Mouse (Mus musculus) stomach, embryonic 14.5 days (tissue): ENCODE measurements around the gene Ccl11. TPM values are rescaled to one million over a fixed set of nuclear protein-coding genes. Genes with fewer than 3 reads are reported as not detected.

Experiments
- ATAC-seq: fragments of 200-750 bp; cut with Nextera tagmentation; 2 replicates; pipeline ENCODE4 v1.8.0; 2017; ENCODE audit warnings: low read depth, moderate TSS enrichment; ENCODE audit not compliant: insufficient number of reproducible peaks, insufficient read depth, low FRiP score
- H3K27ac ChIP-seq: fragments of 300-500 bp; sonication (generic); 2 replicates; pipeline ENCODE4 v1.5.1; 2014; ENCODE audit warnings: mild to moderate bottlenecking, low read length, moderate library complexity, mixed read lengths
- H3K27me3 ChIP-seq: fragments of 300-500 bp; sonication (generic); 2 replicates; pipeline ENCODE4 v1.6.1; 2014; ENCODE audit warnings: low read length, control low read depth, mixed read lengths; ENCODE audit not compliant: control insufficient read depth, insufficient read depth
- H3K36me3 ChIP-seq: fragments of 300-500 bp; sonication (generic); 2 replicates; pipeline ENCODE4 v1.6.1; 2014; ENCODE audit warnings: mild to moderate bottlenecking, control low read depth, low read length, moderate library complexity, mixed read lengths; ENCODE audit not compliant: control insufficient read depth, insufficient read depth
- H3K4me1 ChIP-seq: fragments of 300-500 bp; sonication (generic); 2 replicates; pipeline ENCODE4 v1.6.1; 2014; ENCODE audit warnings: low read length, control low read depth, mixed read lengths; ENCODE audit not compliant: control insufficient read depth, insufficient read depth
- H3K4me2 ChIP-seq: fragments of 300-500 bp; sonication (generic); replicated peaks from 2 replicates; pipeline ENCODE4 v1.6.1; 2014; ENCODE audit warnings: low read depth, low read length, control low read depth
- H3K4me3 ChIP-seq: fragments of 300-500 bp; sonication (generic); 2 replicates; pipeline ENCODE4 v1.5.1; 2014; ENCODE audit warnings: low read depth, low read length, control low read depth
- H3K9ac ChIP-seq: fragments of 300-500 bp; sonication (generic); replicated peaks from 2 replicates; pipeline ENCODE4 v1.6.1; 2014; ENCODE audit warnings: low read depth, mild to moderate bottlenecking, control low read depth, low read length, moderate library complexity, mixed read lengths
- H3K9me3 ChIP-seq: fragments of 300-500 bp; sonication (generic); 2 replicates; pipeline ENCODE4 v1.6.1; 2016; ENCODE audit warnings: low read depth, low read length, control low read depth; ENCODE audit not compliant: control insufficient read depth
- WGBS: fragments of 180-500 bp; shearing (Covaris S2); extraction: QIAGEN DNeasy Blood & Tissue Kit; methylation state at CpG from one replicate; pipeline ENCODE4 v1.1.7; 2014; 5-methylcytosine and 5-hydroxymethylcytosine counted together
- polyA plus RNA-seq: library from polyadenylated mRNA; unstranded; fragments of >200 nt; fragmentation: Nextera tagmentation; extraction: Ambion mirVana; gene quantifications from 2 replicates; pipeline ENCODE4 v1.2.1, GENCODE M21; 2014

Ccl11 gene
- polyA plus RNA-seq, 1 experiment from 2014 or later: 99.4 TPM

DNA sequence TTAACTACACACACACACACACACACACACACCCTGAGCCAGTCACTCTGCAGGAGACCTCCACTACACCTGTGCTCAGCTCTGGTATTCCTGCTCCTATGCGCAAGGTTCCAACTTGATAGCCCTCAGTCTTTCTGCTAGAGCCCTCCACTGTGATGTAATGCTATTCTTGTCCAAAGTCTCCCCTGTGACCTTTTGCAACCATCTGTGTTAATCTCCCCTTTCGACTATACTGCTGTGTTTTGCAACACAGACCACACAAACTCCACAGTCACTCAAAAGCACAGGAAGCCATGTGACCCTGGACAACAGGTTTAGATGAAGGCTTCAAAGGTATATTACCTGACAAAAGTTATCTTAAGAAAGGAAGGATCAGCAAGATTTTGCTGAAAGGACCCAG is 5.8 kb downstream of the Ccl11 start:
- Histone ChIP-seq H3K4me2 (no peak overlapping the region), H3K9ac (no peak overlapping the region), H3K4me1 (no peaks in the 10 kb centered on the region), H3K9me3 (no peaks in the 10 kb centered on the region), H3K4me3 (no peak overlapping the region), H3K27me3 (no peaks in the 10 kb centered on the region), H3K27ac (no peak overlapping the region), H3K36me3 (no peaks in the 10 kb centered on the region)
- no peak for ATAC-seq
- WGBS: 71% methylated on average over 2 of the region's 2 CpGs

DNA sequence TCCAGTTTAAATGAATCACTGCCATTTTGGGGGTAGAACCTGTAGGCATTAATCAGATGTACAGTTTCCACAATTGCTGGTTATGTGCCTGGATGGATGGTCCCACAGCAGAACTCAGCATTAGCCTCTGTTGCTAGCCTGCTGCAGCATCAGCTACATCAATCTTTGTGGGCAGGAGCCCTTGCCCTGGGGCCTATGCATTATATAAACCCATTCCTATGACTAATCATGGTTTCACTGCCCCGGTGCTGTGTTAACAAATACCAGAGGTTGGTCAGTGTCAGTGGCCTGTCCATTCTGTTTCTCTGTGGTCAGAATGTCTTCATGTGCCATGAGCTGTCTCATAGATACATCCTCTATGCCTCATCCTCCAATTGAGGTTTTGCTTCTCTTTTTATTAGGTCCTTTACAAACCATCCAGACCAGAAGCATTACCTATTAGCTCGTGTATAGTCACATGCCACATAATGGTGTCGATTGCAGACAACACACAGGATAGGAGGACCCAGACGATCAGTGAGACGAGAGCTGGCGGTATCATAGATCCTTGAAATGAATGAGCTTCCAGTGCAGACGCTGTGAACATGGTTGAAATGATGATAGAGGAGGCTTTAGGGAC is 9.4 kb downstream of the Ccl11 start:
- no peak for ATAC-seq
- no peak overlapping the region for H3K9ac ChIP-seq
- 77% methylated on average over 7 of the region's 7 CpGs for WGBS

DNA sequence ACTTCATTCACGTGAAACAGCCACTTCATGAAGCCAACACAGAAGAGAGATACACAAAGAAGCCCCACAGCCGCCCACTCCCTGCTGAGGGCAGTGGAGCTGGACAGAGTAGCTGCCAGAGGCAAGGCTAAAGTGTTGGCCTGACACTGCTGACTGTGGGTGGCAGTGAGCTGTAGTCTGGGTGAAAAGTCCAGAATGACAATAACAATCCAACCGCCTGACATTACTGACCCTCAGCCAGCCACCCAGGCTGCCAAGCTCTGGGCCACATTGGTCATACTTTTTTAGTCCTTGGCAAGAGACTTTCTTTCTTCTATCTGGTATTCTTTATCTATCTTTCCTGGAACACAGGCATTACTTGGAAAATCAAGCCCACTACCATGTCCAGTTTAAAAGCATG is 13.5 kb downstream of the Ccl11 start:
- Histone ChIP-seq H3K27ac (peak overlapping the region; percentile 69; the same call in 1 of the 2 replicates), H3K36me3 (no peaks in the 10 kb centered on the region), H3K27me3 (no peaks in the 10 kb centered on the region), H3K4me3 (no peak overlapping the region), H3K9ac (no peak overlapping the region), H3K9me3 (no peaks in the 10 kb centered on the region), H3K4me1 (no peaks in the 10 kb centered on the region), H3K4me2 (no peak overlapping the region)
- no peak for ATAC-seq
- 85% methylated on average over 3 of the region's 3 CpGs for WGBS

More for the DNA sequence above, 9.4 kb downstream of the Ccl11 start:
- Histone ChIP-seq H3K27ac (no peak overlapping the region), H3K4me3 (no peak overlapping the region), H3K36me3 (no peaks in the 10 kb centered on the region), H3K27me3 (no peaks in the 10 kb centered on the region), H3K9me3 (no peaks in the 10 kb centered on the region), H3K4me2 (no peak overlapping the region), H3K4me1 (no peaks in the 10 kb centered on the region)

DNA sequence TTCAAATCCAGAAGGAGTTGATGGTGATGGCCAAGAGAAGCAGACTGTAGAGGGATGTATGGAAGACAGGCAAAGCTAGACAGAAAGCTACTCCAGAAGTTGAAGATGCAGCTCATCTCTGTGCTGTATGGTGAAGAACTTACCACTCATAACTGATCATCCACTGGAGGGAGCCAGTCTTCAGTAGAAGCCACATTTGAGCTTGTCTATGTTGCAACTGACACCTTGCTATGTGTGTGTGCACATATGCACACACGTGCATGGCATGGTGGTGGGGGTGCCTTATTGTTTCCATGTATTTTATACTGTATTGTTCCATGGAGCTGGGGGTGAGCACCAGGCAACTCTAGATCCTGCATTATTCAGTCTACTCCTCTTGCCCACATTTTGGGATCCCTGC is 14.8 kb downstream of the Ccl11 start:
- no peak overlapping the region for H3K4me3 ChIP-seq
- no peaks in the 10 kb centered on the region for H3K4me1 ChIP-seq
- no peaks in the 10 kb centered on the region for H3K27me3 ChIP-seq
- no peaks in the 10 kb centered on the region for H3K36me3 ChIP-seq
- 79% methylated on average over 1 of the region's 1 CpGs for WGBS
- H3K27ac ChIP-seq: no peak overlapping the region
- H3K9me3 ChIP-seq: no peaks in the 10 kb centered on the region
- ATAC-seq: no peak
- no peak overlapping the region for H3K9ac ChIP-seq
- no peak overlapping the region for H3K4me2 ChIP-seq

DNA sequence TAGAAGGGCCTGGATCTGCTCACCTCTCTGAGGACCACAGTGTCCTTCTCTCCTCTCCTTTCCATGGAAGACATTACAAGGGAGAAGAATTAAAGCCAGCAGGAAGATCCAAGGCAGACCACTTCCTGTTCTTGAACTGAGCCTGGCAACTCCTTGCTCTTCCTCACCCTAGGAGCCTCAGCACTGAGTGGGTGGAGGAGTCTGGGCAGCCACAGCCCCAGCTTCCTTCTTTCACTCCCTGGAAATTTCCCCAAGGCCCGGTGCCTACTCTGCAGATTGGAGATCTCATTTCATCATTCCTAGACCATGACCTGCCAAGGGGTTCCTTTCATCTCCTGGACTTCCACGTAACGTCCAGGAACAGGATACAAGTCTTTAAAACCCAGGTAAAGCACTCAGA is 15.4 kb downstream of the Ccl11 start:
- no peak for ATAC-seq
- Histone ChIP-seq H3K27ac (no peak overlapping the region), H3K4me1 (no peaks in the 10 kb centered on the region), H3K4me3 (no peak overlapping the region), H3K36me3 (no peaks in the 10 kb centered on the region), H3K9ac (no peak overlapping the region), H3K9me3 (no peaks in the 10 kb centered on the region), H3K27me3 (no peaks in the 10 kb centered on the region), H3K4me2 (no peak overlapping the region)
- WGBS: 76% methylated on average over 3 of the region's 3 CpGs

DNA sequence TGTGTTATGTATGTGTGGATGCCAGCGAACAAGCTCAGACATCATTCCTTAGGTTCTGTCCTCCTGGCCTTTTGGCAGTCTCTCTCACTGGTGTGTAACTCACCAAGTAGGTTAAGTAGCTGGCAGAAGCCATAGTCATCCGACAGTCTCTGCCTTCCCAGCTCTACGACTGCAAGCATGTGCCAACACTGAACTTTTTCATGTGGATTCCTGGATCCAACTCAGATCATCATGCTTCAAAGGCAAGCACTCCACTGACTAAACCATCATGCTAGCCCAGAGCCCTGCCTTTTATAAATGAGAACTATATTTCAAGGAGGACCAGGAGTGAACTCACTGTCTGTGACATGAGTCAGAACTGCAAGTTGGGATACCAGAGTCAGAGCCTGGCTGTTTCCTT is 16.1 kb downstream of the Ccl11 start:
- Histone ChIP-seq H3K27ac (no peak overlapping the region), H3K4me1 (no peaks in the 10 kb centered on the region), H3K36me3 (no peaks in the 10 kb centered on the region), H3K27me3 (no peaks in the 10 kb centered on the region), H3K4me3 (no peak overlapping the region), H3K4me2 (no peak overlapping the region), H3K9me3 (no peaks in the 10 kb centered on the region), H3K9ac (no peak overlapping the region)
- 86% methylated on average over 3 of the region's 3 CpGs for WGBS
- no peak for ATAC-seq

DNA sequence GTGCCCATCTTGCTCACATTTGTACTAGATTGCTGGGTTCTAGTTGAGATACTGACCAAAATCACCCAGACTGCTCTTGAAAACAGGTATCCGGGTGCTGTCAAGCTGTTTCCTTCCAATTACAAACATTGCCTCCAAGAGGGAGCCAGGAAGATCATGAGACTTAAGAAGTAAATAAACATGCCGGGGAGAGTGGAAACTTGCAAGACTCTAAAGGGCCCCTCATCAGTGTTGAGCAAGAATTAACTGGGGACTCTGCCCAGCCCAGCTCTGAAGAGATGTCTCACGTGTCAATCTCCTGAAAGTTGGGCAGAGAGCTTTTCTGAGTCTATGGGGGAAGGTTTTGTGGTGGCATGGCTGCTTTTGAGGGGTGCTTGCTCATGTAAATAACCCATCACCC is 19.4 kb downstream of the Ccl11 start:
- Histone ChIP-seq H3K27ac (no peak overlapping the region), H3K4me3 (no peak overlapping the region), H3K9ac (no peak overlapping the region), H3K9me3 (no peaks in the 10 kb centered on the region), H3K36me3 (no peaks in the 10 kb centered on the region), H3K4me2 (no peak overlapping the region), H3K27me3 (no peaks in the 10 kb centered on the region), H3K4me1 (no peaks in the 10 kb centered on the region)
- 52% methylated on average over 3 of the region's 3 CpGs for WGBS
- no peak for ATAC-seq

DNA sequence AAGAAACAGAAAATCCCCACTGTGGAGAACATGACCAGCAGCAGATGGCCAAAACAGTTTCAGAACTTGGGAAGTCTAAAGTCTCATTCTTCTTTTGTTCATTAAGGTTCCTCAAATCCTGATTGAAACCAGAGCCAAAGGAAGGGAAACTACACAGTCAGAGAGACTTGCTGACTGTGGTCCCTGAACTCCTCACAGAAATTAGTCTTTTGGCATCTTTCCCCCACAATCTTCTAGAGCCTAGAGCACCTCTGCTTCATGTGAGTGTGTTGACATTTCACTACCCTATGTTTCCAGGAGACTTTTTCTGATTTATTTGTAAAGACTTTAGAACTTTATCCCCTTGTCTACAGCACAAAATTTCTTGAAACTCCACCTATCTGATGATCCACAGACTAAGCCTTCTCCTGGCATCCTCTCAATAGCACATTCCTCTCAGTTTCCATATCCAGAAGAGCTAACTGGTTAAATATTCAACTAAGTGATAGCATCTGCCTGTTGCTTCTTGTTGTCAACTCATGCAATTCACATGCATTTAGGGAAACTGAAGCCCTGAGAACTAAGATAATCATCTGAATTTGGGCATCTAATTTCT is 20.6 kb downstream of the Ccl11 start:
- no peaks in the 10 kb centered on the region for H3K9me3 ChIP-seq
- no peak for ATAC-seq
- H3K4me2 ChIP-seq: no peak overlapping the region
- H3K36me3 ChIP-seq: no peaks in the 10 kb centered on the region
- H3K27ac ChIP-seq: no peak overlapping the region; the same call in 1 of the 2 replicates
- no peak overlapping the region for H3K4me3 ChIP-seq
- no peaks in the 10 kb centered on the region for H3K27me3 ChIP-seq
- H3K4me1 ChIP-seq: no peaks in the 10 kb centered on the region
- no peak overlapping the region for H3K9ac ChIP-seq

DNA sequence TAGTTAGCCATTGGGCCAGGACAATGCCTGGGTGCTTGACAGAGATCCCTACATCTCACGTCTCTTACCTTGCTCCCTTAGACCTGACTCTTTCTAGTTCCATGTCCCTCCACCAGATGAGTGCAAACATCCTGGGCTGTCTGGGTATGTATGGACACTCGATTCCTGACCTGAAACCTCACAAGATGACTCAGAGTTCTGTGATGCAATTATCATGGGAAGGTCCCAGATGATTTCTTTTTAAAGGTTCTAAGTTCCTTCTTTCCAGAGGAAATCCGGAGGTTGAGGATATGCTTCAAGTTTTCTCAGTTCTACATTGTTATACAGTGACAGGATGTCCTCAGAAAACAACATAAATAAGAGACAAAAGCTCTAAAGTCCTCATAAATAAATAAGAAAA is 23.2 kb downstream of the Ccl11 start:
- H3K4me1 ChIP-seq: no peaks in the 10 kb centered on the region
- no peak overlapping the region for H3K9ac ChIP-seq
- ATAC-seq: no peak
- H3K4me3 ChIP-seq: no peak overlapping the region
- H3K27ac ChIP-seq: no peak overlapping the region
- WGBS: 72% methylated on average over 3 of the region's 3 CpGs
- H3K9me3 ChIP-seq: no peaks in the 10 kb centered on the region
- no peaks in the 10 kb centered on the region for H3K36me3 ChIP-seq
- no peaks in the 10 kb centered on the region for H3K27me3 ChIP-seq
- H3K4me2 ChIP-seq: no peak overlapping the region
